Mouse (Mus musculus) fibroblast of lung, adult 2 months (primary cell): ENCODE results near the gene Chac2.
A peak's percentile ranks its signal among the peaks of the same experiment; 100 is the strongest.
"Not testable (repeated sequence)": the region's sequence is repeated elsewhere in the genome, so short reads cannot be mapped to it uniquely, and the experiment has no call there.

Source experiments
- DNase-seq: peaks from one replicate; pipeline ENCODE4 v3.0.0-alpha.2; 2011; ENCODE audit warnings: low read depth

Chac2 gene

GRCm38 (mm10) chr11:30985877-30986624, at the start of gene Chac2:
Chac2 (minus strand) TSS chr11:30986350.
- peak; percentile 86 for DNase-seq

GRCm38 (mm10) chr11:31034958-31035357, 48.8 kb upstream of the Chac2 start:
- no peak for DNase-seq

- DNase-seq = not testable (repeated sequence)
These were observed 31.3 kb upstream of the Chac2 start for GRCm38 (mm10) chr11:31017466-31017865.

GRCm38 (mm10) chr11:31009668-31010067, 23.5 kb upstream of the Chac2 start:
- DNase-seq = not testable (repeated sequence)

- no peak for DNase-seq
These were observed 15.2 kb upstream of the Chac2 start for GRCm38 (mm10) chr11:31001169-31001908.

GRCm38 (mm10) chr11:31000028-31000427, 13.9 kb upstream of the Chac2 start:
- no peak for DNase-seq

- no peak for DNase-seq
These were observed 12.6 kb upstream of the Chac2 start for GRCm38 (mm10) chr11:30998704-30999103.

- DNase-seq = no peak
These were observed 12.0 kb upstream of the Chac2 start for GRCm38 (mm10) chr11:30998199-30998598.

GRCm38 (mm10) chr11:30996670-30997069, 10.5 kb upstream of the Chac2 start:
- no peak for DNase-seq

- no peak for DNase-seq
These were observed 471 bp upstream of the Chac2 start for GRCm38 (mm10) chr11:30986625-30987017.

GRCm38 (mm10) chr11:30985237-30985636, 913 bp downstream of the Chac2 start:
- DNase-seq = no peak

- peak; percentile 58 for DNase-seq
These were observed 31.8 kb downstream of the Chac2 start, which contains the start of gene Erlec1 for GRCm38 (mm10) chr11:30954279-30954725. Erlec1 (minus strand) TSS chr11:30954335.

- peak; percentile 7 for DNase-seq
These were observed 32.5 kb downstream of the Chac2 start for GRCm38 (mm10) chr11:30953469-30954154.

- DNase-seq = no peak
These were observed 33.3 kb downstream of the Chac2 start for GRCm38 (mm10) chr11:30952829-30953228.

- no peak for DNase-seq
These were observed 42.6 kb downstream of the Chac2 start for GRCm38 (mm10) chr11:30943522-30943921.

- no peak for DNase-seq
These were observed 57.7 kb downstream of the Chac2 start for GRCm38 (mm10) chr11:30928498-30928897.

GRCm38 (mm10) chr11:30928079-30928478, 58.1 kb downstream of the Chac2 start:
- no peak for DNase-seq
